Mouse (Mus musculus) CH12.LX (cell line): ENCODE results near the gene Slc38a8. TPM values are rescaled to one million over a fixed set of nuclear protein-coding genes. Genes with fewer than 3 reads are reported as not detected.

ENCODE experiments used
- DNase-seq: peaks from one replicate; pipeline ENCODE4 v3.0.0-alpha.2; 2013; ENCODE audit errors: extremely low read depth
- H3K27ac ChIP-seq: 2 replicates; pipeline ENCODE4 v1.5.1; 2012; ENCODE audit warnings: low read depth, mild to moderate bottlenecking, control low read depth, moderate library complexity; ENCODE audit not compliant: insufficient read depth
- H3K27me3 ChIP-seq: replicated peaks from 2 replicates; pipeline ENCODE3; 2012; ENCODE audit warnings: inconsistent platforms
- H3K36me3 ChIP-seq, 2 experiments: replicated peaks in 1 of 2; 2 replicates each; pipeline versions ENCODE3 to v1.6.1; 2012; ENCODE audit warnings: inconsistent platforms in 1 of 2, low read length in 1 of 2, mild to moderate bottlenecking in 1 of 2, mixed read lengths in 1 of 2, moderate library complexity in 1 of 2; ENCODE audit not compliant: control insufficient read depth in 1 of 2, insufficient read depth in 1 of 2
- H3K4me1 ChIP-seq, 2 experiments: 2 replicates each; pipeline ENCODE4 v1.6.1; 2012; ENCODE audit warnings: inconsistent platforms in 1 of 2, moderate library complexity in 1 of 2; ENCODE audit not compliant: insufficient read depth in 2 of 2, control insufficient read depth in 1 of 2
- H3K4me2 ChIP-seq: 2 replicates; pipeline ENCODE4 v1.6.1; 2012; ENCODE audit warnings: low read depth, mild to moderate bottlenecking, control low read depth; ENCODE audit not compliant: poor library complexity, insufficient read depth, severe bottlenecking
- H3K4me3 ChIP-seq, 3 experiments: fragments of 150-350 bp in 1 of 3; sonication (generic) in 1 of 3; replicated peaks in 1 of 3; 2 replicates each; pipeline versions ENCODE3 to v1.5.1; 2011 to 2012; ENCODE audit warnings: low read depth in 2 of 3, low read length in 2 of 3, mild to moderate bottlenecking in 2 of 3, moderate library complexity in 2 of 3, control low read depth in 1 of 3, improper control_type of control experiment in 1 of 3, inconsistent platforms in 1 of 3, mixed read lengths in 1 of 3; ENCODE audit not compliant: poor library complexity in 1 of 3
- H3K79me2 ChIP-seq: replicated peaks from 2 replicates; pipeline ENCODE4 v1.6.1; 2012; ENCODE audit warnings: mild to moderate bottlenecking, moderate library complexity; ENCODE audit not compliant: control insufficient read depth, poor library complexity, insufficient read depth, severe bottlenecking; ENCODE audit errors: extremely low read depth
- H3K9ac ChIP-seq: 2 replicates; pipeline ENCODE4 v1.6.1; 2012; ENCODE audit warnings: low read depth, mild to moderate bottlenecking, control low read depth, moderate library complexity; ENCODE audit not compliant: insufficient read depth
- H3K9me3 ChIP-seq: replicated peaks from 2 replicates; pipeline ENCODE3; 2012; ENCODE audit warnings: low read length, inconsistent platforms, mixed read lengths
- BHLHE40 ChIP-seq: IDR thresholded peaks from 2 replicates; pipeline ENCODE4 v1.6.1; 2011; ENCODE audit warnings: mild to moderate bottlenecking, low read depth, low read length, improper control_type of control experiment
- CHD1 ChIP-seq: IDR thresholded peaks from 2 replicates; pipeline ENCODE4 v1.6.1; 2012; ENCODE audit warnings: low read depth, low read length, improper control_type of control experiment, inconsistent platforms
- CHD2 ChIP-seq: IDR thresholded peaks from 2 replicates; pipeline ENCODE4 v1.6.1; 2011; ENCODE audit warnings: low read length, improper control_type of control experiment
- CTCF ChIP-seq, 2 experiments: IDR thresholded peaks in 1 of 2; conservative IDR thresholded peaks in 1 of 2; 2 replicates each; pipeline ENCODE4 v1.5.1; 2011 to 2012; ENCODE audit warnings: low read depth in 2 of 2, low read length in 2 of 2, improper control_type of control experiment in 1 of 2, inconsistent platforms in 1 of 2, mild to moderate bottlenecking in 1 of 2, moderate library complexity in 1 of 2
- EP300 ChIP-seq: IDR thresholded peaks from 2 replicates; pipeline ENCODE4 v1.6.1; 2011; ENCODE audit warnings: low read length, improper control_type of control experiment
- GABPA ChIP-seq: IDR thresholded peaks from 2 replicates; pipeline ENCODE4 v1.6.1; 2012; ENCODE audit warnings: low read depth, low read length, improper control_type of control experiment, inconsistent platforms; ENCODE audit not compliant: insufficient replicate concordance
- KAT2A ChIP-seq: IDR thresholded peaks from 2 replicates; pipeline ENCODE4 v1.6.1; 2012; ENCODE audit warnings: low read length, improper control_type of control experiment, inconsistent platforms; ENCODE audit not compliant: insufficient replicate concordance
- MAFK ChIP-seq: IDR thresholded peaks from 2 replicates; pipeline ENCODE4 v1.6.1; 2011; ENCODE audit warnings: low read length, improper control_type of control experiment; ENCODE audit not compliant: insufficient replicate concordance
- MAX ChIP-seq: IDR thresholded peaks from 2 replicates; pipeline ENCODE4 v1.6.1; 2011; ENCODE audit warnings: low read length, improper control_type of control experiment
- MAZ ChIP-seq: IDR thresholded peaks from 2 replicates; pipeline ENCODE4 v1.6.1; 2012; ENCODE audit warnings: low read depth, mild to moderate bottlenecking, inconsistent platforms, low read length, improper control_type of control experiment, moderate library complexity
- MXI1 ChIP-seq: IDR thresholded peaks from 2 replicates; pipeline ENCODE4 v1.6.1; 2011; ENCODE audit warnings: mild to moderate bottlenecking, low read depth, low read length, improper control_type of control experiment
- NRF1 ChIP-seq: IDR thresholded peaks from 2 replicates; pipeline ENCODE4 v1.6.1; 2014; ENCODE audit warnings: low read depth, mild to moderate bottlenecking, inconsistent platforms, low read length, improper control_type of control experiment, moderate library complexity
- PAX5 ChIP-seq: IDR thresholded peaks from 2 replicates; pipeline ENCODE4 v1.6.1; 2012; ENCODE audit warnings: low read length, inconsistent platforms, mixed read lengths
- POLR2AphosphoS2 ChIP-seq: IDR thresholded peaks from 2 replicates; pipeline ENCODE4 v1.6.1; 2011; ENCODE audit warnings: low read depth, low read length, improper control_type of control experiment
- SIN3A ChIP-seq: IDR thresholded peaks from 2 replicates; pipeline ENCODE4 v1.6.1; 2012; ENCODE audit warnings: low read length, improper control_type of control experiment, inconsistent platforms
- TCF12 ChIP-seq: IDR thresholded peaks from 2 replicates; pipeline ENCODE4 v1.6.1; 2014; ENCODE audit warnings: low read depth, mild to moderate bottlenecking, inconsistent platforms, low read length, improper control_type of control experiment
- USF2 ChIP-seq: conservative IDR thresholded peaks from 2 replicates; pipeline ENCODE4 v1.6.1; 2011; ENCODE audit warnings: low read depth, low read length, improper control_type of control experiment
- ZKSCAN1 ChIP-seq: IDR thresholded peaks from 2 replicates; pipeline ENCODE4 v1.6.1; 2012; ENCODE audit warnings: low read depth, inconsistent platforms, low read length, improper control_type of control experiment, borderline replicate concordance
- dilution Hi-C: fragments of 300-500 bp; cut with MboI; formaldehyde crosslinking; loops from 2 replicates; pipeline ENCODE4 v1.14.3; 2020; ENCODE audit warnings: low sequenced_read_pairs; ENCODE audit not compliant: extremely low pct_unique_long_range_greater_than_20kb, extremely low pct_ligation_motif_present
- in situ Hi-C: fragments of 300-500 bp; cut with MboI; formaldehyde crosslinking; loops from 3 replicates; pipeline ENCODE4 v1.14.3; 2019; ENCODE audit warnings: low sequenced_read_pairs, low pct_ligation_motif_present, low pct_unique_long_range_greater_than_20kb, mixed read lengths
- polyA plus RNA-seq: library from polyadenylated mRNA; unstranded; fragments of >175 nt; gene quantifications from 2 replicates; pipeline ENCODE4 v1.2.1, GENCODE M21; 2012; ENCODE audit warnings: low read depth; ENCODE audit not compliant: insufficient read length
- total RNA-seq, 2 experiments: library from RNA; depleted of rRNA; stranded (reverse); fragments of 300-350 nt in 1 of 2; fragments of >200 nt in 1 of 2; gene quantifications; 2 replicates each; pipeline ENCODE4 v1.2.3; 2012 to 2014

Slc38a8 gene
- total and polyA plus RNA-seq, 3 experiments = 0.08 TPM; not detected in 1

DNA sequence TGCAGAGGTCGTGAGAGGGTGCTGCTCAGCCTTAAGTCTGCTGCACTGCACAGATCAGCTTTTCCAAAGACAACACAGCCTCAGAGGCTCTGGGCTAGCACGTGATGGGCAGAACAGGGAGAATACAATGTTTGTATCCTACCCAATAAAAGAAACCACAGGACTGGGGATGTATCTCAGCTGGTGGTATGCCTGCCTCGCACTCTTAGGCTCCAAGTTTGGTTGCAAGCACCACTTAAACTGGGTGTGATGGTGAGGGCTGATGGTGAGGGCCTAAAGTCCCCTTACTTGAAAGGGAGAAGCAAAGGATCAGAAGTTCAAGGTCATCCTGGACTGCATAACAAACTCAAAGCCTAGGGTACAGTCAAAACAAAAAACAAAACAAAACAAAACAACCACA is 43.1 kb upstream of the Slc38a8 start:
- no peak for DNase-seq
- no peak overlapping the region for H3K4me2 ChIP-seq
- dilution Hi-C loops = no loop called here
- TF ChIP-seq MAX = no peak
- no peak for TF ChIP-seq POLR2AphosphoS2
- no peak for TF ChIP-seq GABPA
- no peak for TF ChIP-seq KAT2A
- TF ChIP-seq CHD1 = no peak
- no peak for TF ChIP-seq MAFK
- TF ChIP-seq TCF12 = no peak
- TF ChIP-seq SIN3A = no peak
- no peak for TF ChIP-seq NRF1
- no peak for TF ChIP-seq BHLHE40
- no peak for TF ChIP-seq EP300
- no peak for TF ChIP-seq CTCF (conservative IDR thresholded peaks at IDR 0.05 in 1 of 2, IDR thresholded peaks at IDR 0.05 in 1 of 2; ENCODE audit: low read depth in 2 of 2, low read length in 2 of 2)
- no peak for TF ChIP-seq USF2
- no peak for TF ChIP-seq MXI1
- TF ChIP-seq, all 38 proteins: peak for 0
- H3K36me3 ChIP-seq = peaks cover 59 to 94% of the 10 kb centered on the region in 2 experiments
- no peak overlapping the region for H3K4me3 ChIP-seq
- peaks cover 15 to 24% of the 10 kb centered on the region in 2 experiments; a peak in 3 of 4 replicates for H3K4me1 ChIP-seq
- H3K9me3 ChIP-seq = no peaks in the 10 kb centered on the region
- H3K27ac ChIP-seq = no peak overlapping the region
- no peak overlapping the region for H3K9ac ChIP-seq
- no peaks in the 10 kb centered on the region for H3K27me3 ChIP-seq
- in situ Hi-C loops = no loop called here
- peaks cover 33% of the 10 kb centered on the region for H3K79me2 ChIP-seq

DNA sequence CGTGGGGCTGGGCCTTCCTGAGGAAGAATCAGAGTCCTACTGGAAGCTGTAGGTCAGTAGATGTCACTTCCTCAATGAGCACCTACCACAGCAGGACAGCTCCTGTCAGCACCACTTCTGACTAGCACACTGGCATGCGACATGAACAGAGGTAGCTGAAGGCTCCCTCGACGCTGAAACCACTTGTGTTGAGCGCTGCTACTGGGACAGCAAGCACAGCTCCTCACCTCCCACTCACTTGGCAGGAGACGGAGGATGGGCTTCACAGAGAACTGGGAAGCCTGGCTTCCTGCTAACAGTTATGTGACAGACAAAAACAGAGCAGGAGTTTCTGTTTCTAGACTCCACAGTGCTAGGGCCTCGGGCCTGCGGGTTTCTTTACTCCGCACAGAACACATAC is 30.5 kb upstream of the Slc38a8 start:
- Histone ChIP-seq H3K4me2 (no peak overlapping the region), H3K79me2 (no peaks in the 10 kb centered on the region), H3K4me3 (no peak overlapping the region), H3K9ac (no peak overlapping the region), H3K36me3 (peaks cover 83 to 98% of the 10 kb centered on the region in 2 experiments), H3K9me3 (no peaks in the 10 kb centered on the region), H3K27ac (no peak overlapping the region), H3K4me1 (no peaks in the 10 kb centered on the region), H3K27me3 (no peaks in the 10 kb centered on the region)
- TF ChIP-seq MAZ = no peak
- no peak for TF ChIP-seq CHD2
- no peak for TF ChIP-seq ZKSCAN1
- no peak for TF ChIP-seq SIN3A
- no peak for TF ChIP-seq PAX5
- DNase-seq = no peak
- in situ Hi-C loops = no loop called here
- dilution Hi-C loops = no loop called here
